13 mouse cellular contexts compared by ENCODE assay signal in the genomic region with DNA sequence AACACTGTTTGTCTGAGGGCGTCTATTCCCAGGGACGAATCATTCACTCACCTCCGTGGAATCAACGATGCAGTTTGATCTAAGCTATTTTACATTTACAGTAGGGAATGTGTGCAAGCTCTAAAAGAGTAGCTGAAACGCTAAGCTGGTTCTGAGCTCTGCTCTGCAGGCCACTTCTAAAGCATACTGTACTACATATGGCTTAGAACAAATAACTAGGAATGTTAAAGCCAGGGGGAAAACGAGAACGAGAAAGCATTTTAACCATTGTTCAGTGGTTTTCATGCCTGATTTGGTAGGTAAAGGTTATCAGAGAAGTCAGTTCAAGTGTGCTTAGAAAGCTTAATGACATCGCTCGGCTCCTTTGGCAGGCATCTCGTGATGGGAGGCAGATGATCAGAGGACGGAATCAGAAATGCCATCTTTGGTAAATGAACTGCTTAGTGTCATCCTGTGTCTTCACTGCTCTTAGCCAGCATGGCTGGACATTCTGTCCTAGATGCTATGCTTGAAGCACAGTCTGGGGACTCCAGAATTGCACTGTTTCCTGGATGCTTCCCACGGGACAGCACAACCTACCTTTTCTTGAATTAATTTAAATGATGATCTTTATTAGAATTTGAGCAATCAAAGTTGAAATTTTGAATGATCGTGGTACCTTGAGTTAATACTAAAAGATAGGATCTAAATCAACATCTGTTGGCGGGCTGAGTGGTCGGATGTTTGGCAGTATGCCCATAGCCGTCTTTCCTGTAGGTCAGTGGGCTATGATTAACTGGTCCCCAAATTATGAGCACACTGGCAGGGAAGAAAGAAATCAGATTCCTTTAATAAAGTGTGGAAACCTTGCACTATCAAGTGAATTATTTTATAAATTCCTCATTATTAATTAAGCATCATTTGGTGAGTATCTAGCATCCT.
DNase-seq lines count a peak whose midpoint lies in the region; ATAC-seq lines count a peak whose summit lies in the region.
"Had no signal": no experiment of that assay in that cellular context is flagged by ENCODE, and none has a peak within 500 bp of the region (broad histone marks: within the 10 kb centered on the region; RNA-seq: fewer than 3 reads in every experiment).

No protein-coding gene starts in this region.

- ATAC-seq in forebrain, embryonic 11.5 days (replicated peaks; ENCODE audit: low FRiP score): no peak
- peak; percentile 30 for ATAC-seq in forebrain, embryonic 16.5 days
- ATAC-seq in midbrain, embryonic 11.5 days (ENCODE audit: low FRiP score): no peak; the same call in 1 of the 2 replicates
- no peak for ATAC-seq in megakaryocyte progenitor cell, adult 5-6 weeks (replicated peaks; ENCODE audit: poor library complexity)

- no peak overlapping the region for H3K4me2 ChIP-seq in forebrain, embryonic 11.5 days (ENCODE audit: low read depth, low read length, severe bottlenecking)
- no peak overlapping the region; the same call in 1 of the 2 replicates for H3K4me2 ChIP-seq in forebrain, embryonic 16.5 days (ENCODE audit: low read length)
- no peak overlapping the region for H3K4me2 ChIP-seq in midbrain, embryonic 11.5 days

- 83% methylated on average over 16 of the region's 16 CpGs for WGBS in forebrain, embryonic 10.5 days
- 74% methylated on average over 16 of the region's 16 CpGs for WGBS in forebrain, embryonic 11.5 days
- 47% methylated on average over 16 of the region's 16 CpGs for WGBS in forebrain, embryonic 16.5 days
- 80% methylated on average over 16 of the region's 16 CpGs for WGBS in midbrain, embryonic 11.5 days

- no peaks in the 10 kb centered on the region for H3K9me3 ChIP-seq in forebrain, embryonic 10.5 days
- H3K9me3 ChIP-seq in forebrain, embryonic 11.5 days (ENCODE audit: control insufficient read depth, low read length): no peaks in the 10 kb centered on the region
- no peaks in the 10 kb centered on the region for H3K9me3 ChIP-seq in forebrain, embryonic 16.5 days (ENCODE audit: control insufficient read depth, low read length)
- no peaks in the 10 kb centered on the region for H3K9me3 ChIP-seq in midbrain, embryonic 11.5 days (ENCODE audit: control insufficient read depth, low read length)

- H3K27ac ChIP-seq in forebrain, embryonic 10.5 days: peak overlapping the region; percentile 25; the same call in 1 of the 2 replicates
- no peak overlapping the region for H3K27ac ChIP-seq in forebrain, embryonic 11.5 days (ENCODE audit: low read depth, low read length)
- no peak overlapping the region for H3K27ac ChIP-seq in forebrain, embryonic 16.5 days (ENCODE audit: low read length)
- H3K27ac ChIP-seq in midbrain, embryonic 11.5 days (ENCODE audit: low read depth, low read length): no peak overlapping the region
- H3K27ac ChIP-seq: gastrocnemius, adult 2 months; liver, embryonic 14.5 days had no signal

- no peaks in the 10 kb centered on the region for H3K36me3 ChIP-seq in forebrain, embryonic 10.5 days (replicated peaks)
- H3K36me3 ChIP-seq in forebrain, embryonic 11.5 days (ENCODE audit: control insufficient read depth, insufficient read depth, low read length): no peaks in the 10 kb centered on the region
- no peaks in the 10 kb centered on the region for H3K36me3 ChIP-seq in forebrain, embryonic 16.5 days (ENCODE audit: control insufficient read depth, insufficient read depth)
- no peaks in the 10 kb centered on the region for H3K36me3 ChIP-seq in midbrain, embryonic 11.5 days (ENCODE audit: control insufficient read depth, insufficient read depth, low read length)

- no peaks in the 10 kb centered on the region for H3K27me3 ChIP-seq in forebrain, embryonic 10.5 days (ENCODE audit: poor library complexity, severe bottlenecking)
- H3K27me3 ChIP-seq in forebrain, embryonic 11.5 days (ENCODE audit: control insufficient read depth, insufficient read depth, low read length): no peaks in the 10 kb centered on the region
- H3K27me3 ChIP-seq in forebrain, embryonic 16.5 days (replicated peaks; ENCODE audit: control insufficient read depth, insufficient read depth, low read length): no peaks in the 10 kb centered on the region
- H3K27me3 ChIP-seq in midbrain, embryonic 11.5 days (ENCODE audit: control insufficient read depth, insufficient read depth, low read length): no peaks in the 10 kb centered on the region

- H3K4me3 ChIP-seq in forebrain, embryonic 10.5 days: no peak overlapping the region
- no peak overlapping the region for H3K4me3 ChIP-seq in forebrain, embryonic 11.5 days (ENCODE audit: low read depth, low read length)
- H3K4me3 ChIP-seq in forebrain, embryonic 16.5 days (replicated peaks; ENCODE audit: low read length): no peak overlapping the region
- no peak overlapping the region for H3K4me3 ChIP-seq in midbrain, embryonic 11.5 days (ENCODE audit: low read depth, low read length)
- H3K4me3 ChIP-seq: gastrocnemius, adult 2 months had no signal

- H3K9ac ChIP-seq in forebrain, embryonic 11.5 days (ENCODE audit: low read length): no peak overlapping the region
- H3K9ac ChIP-seq in forebrain, embryonic 16.5 days (replicated peaks; ENCODE audit: low read depth, low read length): no peak overlapping the region
- no peak overlapping the region for H3K9ac ChIP-seq in midbrain, embryonic 11.5 days (ENCODE audit: low read length)
- H3K9ac ChIP-seq: liver, embryonic 14.5 days had no signal

- H3K4me1 ChIP-seq in forebrain, embryonic 10.5 days: peaks cover 20% of the 10 kb centered on the region
- H3K4me1 ChIP-seq in forebrain, embryonic 11.5 days (replicated peaks; ENCODE audit: control insufficient read depth, insufficient read depth, low read length): no peaks in the 10 kb centered on the region
- peaks cover 12% of the 10 kb centered on the region for H3K4me1 ChIP-seq in forebrain, embryonic 16.5 days (replicated peaks; ENCODE audit: control insufficient read depth, insufficient read depth, low read length)
- peaks cover 9% of the 10 kb centered on the region; the same call in 1 of the 2 replicates for H3K4me1 ChIP-seq in midbrain, embryonic 11.5 days (ENCODE audit: control insufficient read depth, insufficient read depth, low read length)

- no peak for DNase-seq in forebrain, embryonic 10.5 days (ENCODE audit: extremely low spot score, low spot score)
- DNase-seq in forebrain, embryonic 11.5 days (ENCODE audit: low spot score): no peak
- peak; percentile 85 for DNase-seq in midbrain, embryonic 11.5 days (ENCODE audit: low spot score, missing footprints)
- peak; percentile 78 for DNase-seq in retina, embryonic 14.5 days (ENCODE audit: low spot score)
- no peak for DNase-seq in thymus, postnatal 4 days
- DNase-seq in layer of hippocampus, adult 9-11 months: no peak
- DNase-seq: gastrocnemius, adult 2 months; kidney, adult 2 months; kidney, postnatal 4 days; right cerebral cortex, postnatal 25 days had no signal

Comparison
In these comparisons a context has a peak if more than half of its experiments do, and no peak if none do; other contexts are left out.
1. DNase-seq: peak in midbrain, embryonic 11.5 days (single experiment) and retina, embryonic 14.5 days (single experiment); none in forebrain, embryonic 10.5 days (single experiment), forebrain, embryonic 11.5 days (single experiment), thymus, postnatal 4 days (single experiment) and layer of hippocampus, adult 9-11 months (single experiment).